Comparison of ENCODE assay signal across 8 mouse cellular contexts in genomic region chr13:107073039-107073620, GRCm38 (mm10). TPM values are rescaled to one million over a fixed set of nuclear protein-coding genes. Genes with fewer than 3 reads are reported as not detected.
DNase-seq lines count a peak whose midpoint lies in the region; ATAC-seq and TF ChIP-seq lines count a peak whose summit lies in the region.

No protein-coding gene starts in this region.

- no peak overlapping the region for H3K27ac ChIP-seq in heart, postnatal 0 days (ENCODE audit: low read depth)

- TF ChIP-seq CTCF in lung, adult 2 months (IDR thresholded peaks at IDR 0.05; ENCODE audit: insufficient read depth, low read length): no peak
- TF ChIP-seq CTCF in heart, postnatal 0 days (IDR thresholded peaks at IDR 0.05; ENCODE audit: low read depth): no peak

- H3K36me3 ChIP-seq in heart, postnatal 0 days (replicated peaks; ENCODE audit: control insufficient read depth, insufficient read depth, low read length): no peaks in the 10 kb centered on the region

- H3K4me3 ChIP-seq in lung, adult 2 months (replicated peaks; ENCODE audit: extremely low read depth, low read depth, low read length): no peak overlapping the region
- H3K4me3 ChIP-seq in heart, postnatal 0 days (ENCODE audit: low read depth, low read length): peak overlapping the region; percentile 32

- no peak for TF ChIP-seq POLR2A in lung, adult 2 months (IDR thresholded peaks at IDR 0.05; ENCODE audit: borderline replicate concordance, extremely low read depth, low read depth, low read length)

- intact Hi-C loops in left cerebral cortex, postnatal 36 days (cut with DNase I): no loop called here

- peak overlapping the region; percentile 51 for H3K4me2 ChIP-seq in heart, postnatal 0 days (ENCODE audit: low read depth, low read length)

- no peaks in the 10 kb centered on the region for H3K9me3 ChIP-seq in heart, postnatal 0 days (replicated peaks; ENCODE audit: control insufficient read depth, low read length)

- DNase-seq in lung, adult 2 months: peak; percentile 10
- no peak for DNase-seq in lung, postnatal 10 days
- peak; percentile 65 for DNase-seq in embryo, embryonic 10.5 days (ENCODE audit: low spot score)
- peak; percentile 15 for DNase-seq in heart, postnatal 0 days (ENCODE audit: low spot score)
- peak; percentile 27 to 32 for DNase-seq in left cerebral cortex, postnatal 36 days (ENCODE audit: low spot score in 2 of 2)
- DNase-seq in neural tube, embryonic 10.5 days (ENCODE audit: extremely low spot score, low spot score): peak; percentile 58
- DNase-seq in ovary, adult 18-20 months (ENCODE audit: low spot score): no peak
- DNase-seq in MN1 (ENCODE audit: low spot score): no peak

- 20% methylated on average over 14 of the region's 14 CpGs for WGBS in lung, adult 2 months
- WGBS in heart, postnatal 0 days: 7% methylated on average over 14 of the region's 14 CpGs

- ATAC-seq in heart, postnatal 0 days (ENCODE audit: insufficient read depth, low read depth): peak; percentile 36; the same call in 1 of the 2 replicates

- TF ChIP-seq EP300 in heart, postnatal 0 days (IDR thresholded peaks at IDR 0.05; ENCODE audit: low read depth): no peak

- peak overlapping the region; percentile 27; the same call in 1 of the 2 replicates for H3K9ac ChIP-seq in heart, postnatal 0 days (replicated peaks; ENCODE audit: low read depth, low read length)

- H3K27me3 ChIP-seq in heart, postnatal 0 days (ENCODE audit: control insufficient read depth, insufficient read depth, low read length): no peaks in the 10 kb centered on the region

- no peaks in the 10 kb centered on the region for H3K4me1 ChIP-seq in lung, adult 2 months (ENCODE audit: control insufficient read depth, insufficient read depth, low read length)
- H3K4me1 ChIP-seq in heart, postnatal 0 days (ENCODE audit: control insufficient read depth, insufficient read depth): peaks cover 11% of the 10 kb centered on the region; the same call in 1 of the 2 replicates

RNA-seq across cellular contexts. Expression of gene Kif2a, which starts 51.2 kb away (rescaled TPM):
- 1.7 and 4.5 TPM in 2 replicates for polyA plus RNA-seq in lung, adult 2 months (2012; rRNA removed)
- 6.5 and 6.7 TPM in 2 replicates for total RNA-seq in heart, postnatal 0 days (2014; rRNA removed; ENCODE audit: low replicate concordance)
- polyA plus RNA-seq in heart, postnatal 0 days (2015; fragmentation: Nextera tagmentation; extraction: Ambion mirVana): 11.7 and 13.0 TPM in 2 replicates
- 100 to 1,000 TPM in 1 of 2 experiments, 10 to 100 TPM in 1; 92.4 to 108 TPM for total RNA-seq in left cerebral cortex, postnatal 36 days (2021)

Comparison
In these comparisons a context has a peak if more than half of its experiments do, and no peak if none do; other contexts are left out.
1. DNase-seq: peak in lung, adult 2 months (single experiment), embryo, embryonic 10.5 days (single experiment), heart, postnatal 0 days (single experiment), left cerebral cortex, postnatal 36 days (2 of 2) and neural tube, embryonic 10.5 days (single experiment); none in lung, postnatal 10 days (single experiment), ovary, adult 18-20 months (single experiment) and MN1 (single experiment).
2. RNA of gene Kif2a, which starts 51.2 kb away (total RNA-seq): 92.4 to 108 TPM in left cerebral cortex, postnatal 36 days; 6.5 to 6.7 TPM in heart, postnatal 0 days; every median in the first group is over 10 times any median in the second.